Mouse (Mus musculus) brain, embryonic 14.5 days (tissue): ENCODE measurements around the gene Ermard.
"Not testable (repeated sequence)": the region's sequence is repeated elsewhere in the genome, so short reads cannot be mapped to it uniquely, and the experiment has no call there.

ENCODE experiments used
- CTCF ChIP-seq: fragments of 200-500 bp; IDR thresholded peaks from 2 replicates; pipeline ENCODE4 v1.5.1; 2012; ENCODE audit warnings: inconsistent platforms, mild to moderate bottlenecking, moderate library complexity, borderline replicate concordance; ENCODE audit not compliant: insufficient read depth, insufficient read length; ENCODE audit errors: extremely low read depth
- POLR2A ChIP-seq: fragments of 200-500 bp; IDR thresholded peaks from 2 replicates; pipeline ENCODE4 v1.6.1; 2012; ENCODE audit warnings: mild to moderate bottlenecking, inconsistent platforms, borderline replicate concordance; ENCODE audit not compliant: poor library complexity, insufficient read depth, insufficient read length, severe bottlenecking; ENCODE audit errors: extremely low read depth

- TF ChIP-seq CTCF, POLR2A: not testable (repeated sequence)
Observed at GRCm38 (mm10) chr17:15021503-15022220, 19.3 kb upstream of the Ermard start.
